Mouse (Mus musculus): ENCODE data around the gene Pitpnm3. TPM values are rescaled to one million over a fixed set of nuclear protein-coding genes. Genes with fewer than 3 reads are reported as not detected.

Pitpnm3 gene
- polyA plus RNA-seq, 1 experiment from 2014 or later, result 1.9 TPM

- H3K9me3 ChIP-seq, result no peaks in the 10 kb centered on the region
- H3K4me2 ChIP-seq, result no peak overlapping the region
- no peaks in the 10 kb centered on the region for H3K4me1 ChIP-seq
- H3K36me3 ChIP-seq, result no peaks in the 10 kb centered on the region
- H3K4me3 ChIP-seq, result no peak overlapping the region
- ATAC-seq (ENCODE audit: borderline replicate concordance, extremely low read depth, low FRiP score, low TSS enrichment), result no peak
- 80% methylated on average over 6 of the region's 6 CpGs for WGBS
- H3K27ac ChIP-seq, result no peak overlapping the region
- no peaks in the 10 kb centered on the region for H3K27me3 ChIP-seq
- no peak overlapping the region for H3K9ac ChIP-seq
Observed at GRCm38 (mm10) chr11:72120354-72120753, 15.2 kb downstream of the Pitpnm3 start.

GRCm38 (mm10) chr11:72118630-72119029 is 16.9 kb downstream of the Pitpnm3 start:
- H3K9me3 ChIP-seq, result no peaks in the 10 kb centered on the region
- H3K9ac ChIP-seq, result no peak overlapping the region
- no peak for ATAC-seq (ENCODE audit: borderline replicate concordance, extremely low read depth, low FRiP score, low TSS enrichment)
- WGBS, result 76% methylated on average over 3 of the region's 3 CpGs
- no peaks in the 10 kb centered on the region for H3K36me3 ChIP-seq
- H3K4me2 ChIP-seq, result no peak overlapping the region
- H3K4me3 ChIP-seq, result no peak overlapping the region
- no peaks in the 10 kb centered on the region for H3K27me3 ChIP-seq
- no peaks in the 10 kb centered on the region for H3K4me1 ChIP-seq
- no peak overlapping the region for H3K27ac ChIP-seq

GRCm38 (mm10) chr11:72113296-72113695 is 22.3 kb downstream of the Pitpnm3 start:
- H3K4me2 ChIP-seq, result no peak overlapping the region
- WGBS, result 52% methylated on average over 4 of the region's 4 CpGs
- no peak overlapping the region for H3K4me3 ChIP-seq
- no peak overlapping the region for H3K27ac ChIP-seq
- H3K36me3 ChIP-seq, result no peaks in the 10 kb centered on the region
- H3K9ac ChIP-seq, result no peak overlapping the region
- no peaks in the 10 kb centered on the region for H3K9me3 ChIP-seq
- no peak for ATAC-seq (ENCODE audit: borderline replicate concordance, extremely low read depth, low FRiP score, low TSS enrichment)
- H3K27me3 ChIP-seq, result no peaks in the 10 kb centered on the region
- H3K4me1 ChIP-seq, result no peaks in the 10 kb centered on the region

GRCm38 (mm10) chr11:72110726-72111125 is 24.9 kb downstream of the Pitpnm3 start:
- 30% methylated on average over 3 of the region's 3 CpGs for WGBS
- H3K36me3 ChIP-seq, result no peaks in the 10 kb centered on the region
- no peaks in the 10 kb centered on the region for H3K27me3 ChIP-seq
- no peak overlapping the region for H3K4me3 ChIP-seq
- H3K9me3 ChIP-seq, result no peaks in the 10 kb centered on the region
- no peak overlapping the region for H3K4me2 ChIP-seq
- no peaks in the 10 kb centered on the region for H3K4me1 ChIP-seq
- no peak overlapping the region for H3K27ac ChIP-seq
- H3K9ac ChIP-seq, result no peak overlapping the region
- no peak for ATAC-seq (ENCODE audit: borderline replicate concordance, extremely low read depth, low FRiP score, low TSS enrichment)

GRCm38 (mm10) chr11:72104223-72104622 is 31.4 kb downstream of the Pitpnm3 start:
- 62% methylated on average over 8 of the region's 8 CpGs for WGBS

GRCm38 (mm10) chr11:72103530-72103929 is 32.0 kb downstream of the Pitpnm3 start:
- no peak for ATAC-seq (ENCODE audit: borderline replicate concordance, extremely low read depth, low FRiP score, low TSS enrichment)
- Histone ChIP-seq H3K36me3 (no peaks in the 10 kb centered on the region), H3K4me1 (no peaks in the 10 kb centered on the region), H3K4me2 (no peak overlapping the region), H3K9ac (no peak overlapping the region), H3K9me3 (no peaks in the 10 kb centered on the region), H3K27me3 (no peaks in the 10 kb centered on the region), H3K4me3 (no peak overlapping the region), H3K27ac (no peak overlapping the region)
- 62% methylated on average over 7 of the region's 7 CpGs for WGBS

More at GRCm38 (mm10) chr11:72104223-72104622, 31.4 kb downstream of the Pitpnm3 start:
- no peaks in the 10 kb centered on the region for H3K4me1 ChIP-seq
- no peaks in the 10 kb centered on the region for H3K27me3 ChIP-seq
- no peaks in the 10 kb centered on the region for H3K36me3 ChIP-seq
- H3K9ac ChIP-seq, result no peak overlapping the region
- H3K9me3 ChIP-seq, result no peaks in the 10 kb centered on the region
- H3K4me3 ChIP-seq, result no peak overlapping the region
- no peak for ATAC-seq (ENCODE audit: borderline replicate concordance, extremely low read depth, low FRiP score, low TSS enrichment)
- no peak overlapping the region for H3K4me2 ChIP-seq
- H3K27ac ChIP-seq, result no peak overlapping the region

GRCm38 (mm10) chr11:72100996-72101395 is 34.6 kb downstream of the Pitpnm3 start:
- no peak for ATAC-seq (ENCODE audit: borderline replicate concordance, extremely low read depth, low FRiP score, low TSS enrichment)
- Histone ChIP-seq H3K9me3 (no peaks in the 10 kb centered on the region), H3K27me3 (no peaks in the 10 kb centered on the region), H3K36me3 (no peaks in the 10 kb centered on the region), H3K4me1 (no peaks in the 10 kb centered on the region), H3K9ac (no peak overlapping the region), H3K27ac (no peak overlapping the region), H3K4me3 (no peak overlapping the region), H3K4me2 (no peak overlapping the region)
- WGBS, result 75% methylated on average over 4 of the region's 4 CpGs

GRCm38 (mm10) chr11:72099181-72099580 is 36.4 kb downstream of the Pitpnm3 start:
- no peak overlapping the region for H3K27ac ChIP-seq
- peaks cover 6% of the 10 kb centered on the region; the same call in 1 of the 2 replicates for H3K4me1 ChIP-seq
- H3K9me3 ChIP-seq, result no peaks in the 10 kb centered on the region
- 67% methylated on average over 4 of the region's 4 CpGs for WGBS
- H3K4me3 ChIP-seq, result no peak overlapping the region
- no peaks in the 10 kb centered on the region for H3K27me3 ChIP-seq
- no peak overlapping the region for H3K9ac ChIP-seq
- no peak overlapping the region for H3K4me2 ChIP-seq
- no peak for ATAC-seq (ENCODE audit: borderline replicate concordance, extremely low read depth, low FRiP score, low TSS enrichment)
- H3K36me3 ChIP-seq, result no peaks in the 10 kb centered on the region

GRCm38 (mm10) chr11:72098027-72098426 is 37.6 kb downstream of the Pitpnm3 start:
- Histone ChIP-seq H3K4me2 (no peak overlapping the region), H3K36me3 (no peaks in the 10 kb centered on the region), H3K9ac (no peak overlapping the region), H3K27me3 (no peaks in the 10 kb centered on the region), H3K27ac (no peak overlapping the region), H3K4me3 (no peak overlapping the region), H3K9me3 (no peaks in the 10 kb centered on the region), H3K4me1 (peaks cover 10% of the 10 kb centered on the region; the same call in 1 of the 2 replicates)
- 70% methylated on average over 3 of the region's 3 CpGs for WGBS
- no peak for ATAC-seq (ENCODE audit: borderline replicate concordance, extremely low read depth, low FRiP score, low TSS enrichment)

- peaks cover 10% of the 10 kb centered on the region; the same call in 1 of the 2 replicates for H3K4me1 ChIP-seq
- H3K27ac ChIP-seq, result no peak overlapping the region
- H3K4me2 ChIP-seq, result no peak overlapping the region
- H3K4me3 ChIP-seq, result no peak overlapping the region
- no peaks in the 10 kb centered on the region for H3K27me3 ChIP-seq
- 53% methylated on average over 3 of the region's 3 CpGs for WGBS
- H3K9ac ChIP-seq, result no peak overlapping the region
- no peaks in the 10 kb centered on the region for H3K36me3 ChIP-seq
- H3K9me3 ChIP-seq, result no peaks in the 10 kb centered on the region
- ATAC-seq (ENCODE audit: borderline replicate concordance, extremely low read depth, low FRiP score, low TSS enrichment), result no peak
Observed at GRCm38 (mm10) chr11:72095994-72096393, 39.6 kb downstream of the Pitpnm3 start.

- H3K4me2 ChIP-seq, result no peak overlapping the region
- peaks cover 10% of the 10 kb centered on the region; the same call in 1 of the 2 replicates for H3K4me1 ChIP-seq
- H3K36me3 ChIP-seq, result no peaks in the 10 kb centered on the region
- 55% methylated on average over 7 of the region's 7 CpGs for WGBS
- no peak overlapping the region for H3K9ac ChIP-seq
- H3K9me3 ChIP-seq, result no peaks in the 10 kb centered on the region
- H3K27ac ChIP-seq, result no peak overlapping the region
- ATAC-seq (ENCODE audit: borderline replicate concordance, extremely low read depth, low FRiP score, low TSS enrichment), result no peak
- no peak overlapping the region for H3K4me3 ChIP-seq
- H3K27me3 ChIP-seq, result no peaks in the 10 kb centered on the region
Observed at GRCm38 (mm10) chr11:72094442-72094841, 41.1 kb downstream of the Pitpnm3 start.

GRCm38 (mm10) chr11:72092390-72092789 is 43.2 kb downstream of the Pitpnm3 start:
- Histone ChIP-seq H3K27ac (no peak overlapping the region), H3K9me3 (no peaks in the 10 kb centered on the region), H3K4me3 (no peak overlapping the region), H3K4me2 (no peak overlapping the region), H3K9ac (no peak overlapping the region), H3K27me3 (no peaks in the 10 kb centered on the region), H3K4me1 (peaks cover 10% of the 10 kb centered on the region; the same call in 1 of the 2 replicates), H3K36me3 (no peaks in the 10 kb centered on the region)
- no peak for ATAC-seq (ENCODE audit: borderline replicate concordance, extremely low read depth, low FRiP score, low TSS enrichment)
- 56% methylated on average over 8 of the region's 8 CpGs for WGBS
